Mouse (Mus musculus) liver, embryonic 11.5 days (tissue): ENCODE measurements around the gene Cldn14. TPM values are rescaled to one million over a fixed set of nuclear protein-coding genes. Genes with fewer than 3 reads are reported as not detected.

Experiments used
- ATAC-seq: fragments of 200-750 bp; cut with Nextera tagmentation; replicated peaks from 2 replicates; pipeline ENCODE4 v1.8.0; 2017; ENCODE audit warnings: moderate number of reproducible peaks, mild to moderate bottlenecking, moderate TSS enrichment, moderate library complexity; ENCODE audit not compliant: low FRiP score
- DNase-seq: peaks from one replicate; pipeline ENCODE4 v3.0.0-alpha.2; 2017; ENCODE audit warnings: low spot score
- H3K27ac ChIP-seq: fragments of 300-500 bp; sonication (generic); 2 replicates; pipeline ENCODE4 v1.5.1; 2014; ENCODE audit warnings: mild to moderate bottlenecking, low read depth, low read length, control low read depth
- H3K27me3 ChIP-seq: fragments of 300-500 bp; sonication (generic); replicated peaks from 2 replicates; pipeline ENCODE4 v1.6.1; 2014; ENCODE audit warnings: low read length, mixed read lengths; ENCODE audit not compliant: control insufficient read depth, insufficient read depth
- H3K36me3 ChIP-seq: fragments of 300-500 bp; sonication (generic); 2 replicates; pipeline ENCODE4 v1.6.1; 2014; ENCODE audit warnings: mild to moderate bottlenecking, low read length, moderate library complexity, mixed read lengths; ENCODE audit not compliant: control insufficient read depth, insufficient read depth
- H3K4me1 ChIP-seq: fragments of 300-500 bp; sonication (generic); replicated peaks from 2 replicates; pipeline ENCODE4 v1.6.1; 2014; ENCODE audit warnings: low read length, mixed read lengths; ENCODE audit not compliant: control insufficient read depth, insufficient read depth
- H3K4me2 ChIP-seq: fragments of 300-500 bp; sonication (generic); 2 replicates; pipeline ENCODE4 v1.6.1; 2014; ENCODE audit warnings: mild to moderate bottlenecking, control low read depth, moderate library complexity
- H3K4me3 ChIP-seq: fragments of 300-500 bp; sonication (generic); 2 replicates; pipeline ENCODE4 v1.5.1; 2014; ENCODE audit warnings: low read depth, low read length, control low read depth
- H3K9ac ChIP-seq: fragments of 300-500 bp; sonication (generic); 2 replicates; pipeline ENCODE4 v1.6.1; 2014; ENCODE audit warnings: low read depth, low read length, control low read depth
- H3K9me3 ChIP-seq: fragments of 300-500 bp; sonication (generic); 2 replicates; pipeline ENCODE4 v1.6.1; 2016; ENCODE audit warnings: low read length, inconsistent platforms, mixed read lengths; ENCODE audit not compliant: control insufficient read depth
- WGBS: fragments of 180-500 bp; shearing (Covaris S2); extraction: QIAGEN DNeasy Blood & Tissue Kit; methylation state at CpG from one replicate; pipeline ENCODE4 v1.1.7; 2014; 5-methylcytosine and 5-hydroxymethylcytosine counted together
- polyA plus RNA-seq: library from polyadenylated mRNA; unstranded; fragments of >200 nt; fragmentation: Nextera tagmentation; extraction: Ambion mirVana; gene quantifications from 2 replicates; pipeline ENCODE4 v1.2.1, GENCODE M21; 2014

Gene Cldn14
- polyA plus RNA-seq, 1 experiment from 2014 or later, result 0.14 TPM

- Histone ChIP-seq H3K4me2 (peak overlapping the region; percentile 92), H3K9ac (peak overlapping the region; percentile 88), H3K4me1 (peaks cover 13% of the 10 kb centered on the region; the same call in 1 of the 2 replicates), H3K36me3 (peaks cover 7% of the 10 kb centered on the region; the same call in 1 of the 2 replicates), H3K27me3 (no peaks in the 10 kb centered on the region), H3K9me3 (no peaks in the 10 kb centered on the region), H3K27ac (peak overlapping the region; percentile 9; the same call in 1 of the 2 replicates), H3K4me3 (peak overlapping the region; percentile 80)
- ATAC-seq (peak; percentile 64), DNase-seq (peak; percentile 49)
- WGBS, result under 1% methylated on average over 43 of the region's 43 CpGs
Measured at GRCm38 (mm10) chr16:93884086-93884721, 124.4 kb downstream of the Cldn14 start.

GRCm38 (mm10) chr16:93883423-93884085, 125.1 kb downstream of the Cldn14 start, which contains the start of gene Chaf1b:
Gene Chaf1b, plus strand, starts transcription at chr16:93883901.
- peaks cover 4% of the 10 kb centered on the region; the same call in 1 of the 2 replicates for H3K36me3 ChIP-seq
- DNase-seq (peak; percentile 99), ATAC-seq (peak; percentile 92)
- peak within 1 kb of the TSS; percentile 92 for H3K4me2 ChIP-seq
- H3K4me3 ChIP-seq, result peak within 1 kb of the TSS; percentile 80
- peaks cover 13% of the 10 kb centered on the region; the same call in 1 of the 2 replicates for H3K4me1 ChIP-seq
- WGBS, result under 1% methylated on average over 54 of the region's 54 CpGs
- peak within 1 kb of the TSS; percentile 9; the same call in 1 of the 2 replicates for H3K27ac ChIP-seq
- H3K27me3 ChIP-seq, result no peaks in the 10 kb centered on the region
- no peaks in the 10 kb centered on the region for H3K9me3 ChIP-seq
- H3K9ac ChIP-seq, result peak within 1 kb of the TSS; percentile 88

GRCm38 (mm10) chr16:93877612-93878380, 130.8 kb downstream of the Cldn14 start:
- no peak for ATAC-seq
- Histone ChIP-seq H3K4me2 (no peak overlapping the region), H3K27me3 (no peaks in the 10 kb centered on the region), H3K36me3 (peaks cover 17% of the 10 kb centered on the region), H3K9ac (no peak overlapping the region), H3K4me3 (no peak overlapping the region), H3K4me1 (no peaks in the 10 kb centered on the region), H3K9me3 (no peaks in the 10 kb centered on the region), H3K27ac (no peak overlapping the region)
- WGBS, result 86% methylated on average over 6 of the region's 6 CpGs
- DNase-seq, result no peak

GRCm38 (mm10) chr16:93874841-93875240, 133.8 kb downstream of the Cldn14 start:
- Histone ChIP-seq H3K4me3 (no peak overlapping the region), H3K9ac (no peak overlapping the region), H3K27me3 (no peaks in the 10 kb centered on the region), H3K4me2 (no peak overlapping the region), H3K9me3 (no peaks in the 10 kb centered on the region), H3K27ac (no peak overlapping the region), H3K4me1 (no peaks in the 10 kb centered on the region), H3K36me3 (peaks cover 34% of the 10 kb centered on the region)
- DNase-seq, result no peak
- ATAC-seq, result no peak
- 90% methylated on average over 13 of the region's 13 CpGs for WGBS

Other genes starting within 250 kb of the Cldn14 start
- 37.0 and 37.6 TPM in 2 replicates for gene Morc3, start 176.7 kb downstream of the Cldn14 start, polyA plus RNA-seq
- gene Chaf1b, start 124.9 kb downstream of the Cldn14 start, polyA plus RNA-seq, result 86.3 and 96.0 TPM in 2 replicates
- gene Sim2, start 76.1 kb upstream of the Cldn14 start, polyA plus RNA-seq, result 0.04 and 0.15 TPM in 2 replicates